35 mouse cellular contexts compared by ENCODE assay signal in genomic region chr3:142594547-142594946, GRCm38 (mm10). TPM values are rescaled to one million over a fixed set of nuclear protein-coding genes. Genes with fewer than 3 reads are reported as not detected.
"Had no signal": no experiment of that assay in that cellular context is flagged by ENCODE, and none has a peak within 500 bp of the region (broad histone marks: within the 10 kb centered on the region; RNA-seq: fewer than 3 reads in every experiment).

TSS of gene Gbp2b (plus strand) at chr3:142594847.

- H3K4me3 ChIP-seq: heart, adult 2 months; heart, embryonic 13.5 days; heart, embryonic 15.5 days; hindbrain, embryonic 13.5 days; hindbrain, embryonic 15.5 days; intestine, embryonic 15.5 days; layer of hippocampus, adult 2 months; left cerebral cortex, adult 2 months; limb, embryonic 10.5 days; limb, embryonic 12.5 days; liver, embryonic 13.5 days; liver, embryonic 15.5 days had no signal

- H3K4me2 ChIP-seq: heart, embryonic 11.5 days; heart, embryonic 13.5 days; heart, embryonic 15.5 days; hindbrain, embryonic 13.5 days; hindbrain, embryonic 15.5 days; intestine, embryonic 15.5 days; limb, embryonic 12.5 days; liver, embryonic 11.5 days; liver, embryonic 13.5 days; liver, embryonic 15.5 days had no signal

- H3K27me3 ChIP-seq: heart, embryonic 13.5 days; heart, embryonic 15.5 days; hindbrain, embryonic 13.5 days; hindbrain, embryonic 15.5 days; intestine, embryonic 15.5 days; limb, embryonic 12.5 days; liver, embryonic 13.5 days; liver, embryonic 15.5 days had no signal

- ATAC-seq: hindbrain, postnatal 0 days; intestine, embryonic 15.5 days; intestine, postnatal 0 days; liver, postnatal 0 days had no signal

- H3K9me3 ChIP-seq: heart, embryonic 13.5 days; heart, embryonic 15.5 days; hindbrain, embryonic 13.5 days; hindbrain, embryonic 15.5 days; intestine, embryonic 15.5 days; limb, embryonic 10.5 days; limb, embryonic 12.5 days; liver, embryonic 13.5 days; liver, embryonic 15.5 days had no signal

- DNase-seq: gastrocnemius, postnatal 14 days; gastrocnemius, postnatal 36 days; heart, adult 11 months; heart, adult 2 months; heart, postnatal 4 days; kidney, adult 18-20 months; kidney, adult 8-10 months; kidney, postnatal 10 days; kidney, postnatal 25 days; kidney, postnatal 4 days; liver, embryonic 13.5 days; liver, postnatal 0 days had no signal

- H3K36me3 ChIP-seq: heart, embryonic 13.5 days; heart, embryonic 15.5 days; hindbrain, embryonic 13.5 days; hindbrain, embryonic 15.5 days; intestine, embryonic 15.5 days; limb, embryonic 10.5 days; limb, embryonic 12.5 days; liver, embryonic 13.5 days; liver, embryonic 15.5 days had no signal

- H3K27ac ChIP-seq: heart, adult 2 months; heart, embryonic 13.5 days; heart, embryonic 15.5 days; hindbrain, embryonic 13.5 days; hindbrain, embryonic 15.5 days; hindbrain, postnatal 0 days; intestine, embryonic 15.5 days; layer of hippocampus, adult 2 months; left cerebral cortex, adult 2 months; limb, embryonic 10.5 days; limb, embryonic 12.5 days; liver, embryonic 13.5 days; liver, embryonic 15.5 days had no signal

- H3K4me1 ChIP-seq: heart, embryonic 13.5 days; heart, embryonic 15.5 days; hindbrain, embryonic 13.5 days; hindbrain, embryonic 15.5 days; intestine, embryonic 15.5 days; limb, embryonic 10.5 days; limb, embryonic 12.5 days; liver, embryonic 13.5 days; liver, embryonic 15.5 days had no signal

- H3K9ac ChIP-seq: heart, embryonic 13.5 days; heart, embryonic 15.5 days; hindbrain, embryonic 13.5 days; hindbrain, embryonic 15.5 days; intestine, embryonic 15.5 days; limb, embryonic 12.5 days; liver, embryonic 13.5 days; liver, embryonic 15.5 days; liver, postnatal 0 days had no signal

RNA-seq across cellular contexts. Expression of gene Gbp2b, which starts in this region (rescaled TPM):
- total RNA-seq: gastrocnemius, adult 8-10 months; layer of hippocampus, adult 2 months; layer of hippocampus, postnatal 10 days; left cerebral cortex, adult 2 months; left cerebral cortex, postnatal 14 days; left cerebral cortex, postnatal 36 days had no signal
- polyA plus RNA-seq: heart, embryonic 11.5 days; heart, embryonic 13.5 days; heart, embryonic 15.5 days; heart, postnatal 0 days; hindbrain, embryonic 11.5 days; hindbrain, embryonic 13.5 days; hindbrain, embryonic 15.5 days; kidney, embryonic 14.5 days; kidney, embryonic 16.5 days; limb, embryonic 10.5 days; limb, embryonic 12.5 days; limb, embryonic 14.5 days; liver, embryonic 11.5 days; liver, embryonic 13.5 days had no signal
